Mouse (Mus musculus): Measurements from ENCODE around the gene Tssk2.

Gene Tssk2

GRCm38 (mm10) chr16:17911052-17911595 is 12.7 kb downstream of the Tssk2 start, which contains the start of gene Ess2:
Ess2 (minus strand) TSS chr16:17911348.
- peak; percentile 90 for DNase-seq (ENCODE audit: inconsistent ontology term)

GRCm38 (mm10) chr16:17914307-17915249 is 16.1 kb downstream of the Tssk2 start, which contains the start of gene Gsc2:
Gsc2 (minus strand) TSS chr16:17915059.
- no peak for DNase-seq (ENCODE audit: inconsistent ontology term)

- no peak for DNase-seq (ENCODE audit: inconsistent ontology term)
Measured at GRCm38 (mm10) chr16:17920586-17920985, 22.1 kb downstream of the Tssk2 start.

GRCm38 (mm10) chr16:17921325-17922162 is 23.1 kb downstream of the Tssk2 start:
- DNase-seq (ENCODE audit: inconsistent ontology term), result peak; percentile 95

- DNase-seq (ENCODE audit: inconsistent ontology term), result no peak
Measured at GRCm38 (mm10) chr16:17922163-17922538, 23.7 kb downstream of the Tssk2 start.

GRCm38 (mm10) chr16:17927351-17928082 is 29.1 kb downstream of the Tssk2 start:
- DNase-seq (ENCODE audit: inconsistent ontology term), result no peak

- peak; percentile 85 for DNase-seq (ENCODE audit: inconsistent ontology term)
Measured at GRCm38 (mm10) chr16:17928087-17928580, 29.7 kb downstream of the Tssk2 start, which contains the start of gene Slc25a1. Slc25a1 (minus strand) TSS chr16:17928219.

- peak; percentile 85 for DNase-seq (ENCODE audit: inconsistent ontology term)
Measured at GRCm38 (mm10) chr16:17928627-17929104, 30.2 kb downstream of the Tssk2 start.

- DNase-seq (ENCODE audit: inconsistent ontology term), result no peak
Measured at GRCm38 (mm10) chr16:17929211-17929610, 30.8 kb downstream of the Tssk2 start.

GRCm38 (mm10) chr16:17929631-17930030 is 31.2 kb downstream of the Tssk2 start:
- no peak for DNase-seq (ENCODE audit: inconsistent ontology term)

- no peak for DNase-seq (ENCODE audit: inconsistent ontology term)
Measured at GRCm38 (mm10) chr16:17931906-17932460, 33.5 kb downstream of the Tssk2 start.

GRCm38 (mm10) chr16:17933594-17934444 is 35.4 kb downstream of the Tssk2 start:
- no peak for DNase-seq (ENCODE audit: inconsistent ontology term)

- no peak for DNase-seq (ENCODE audit: inconsistent ontology term)
Measured at GRCm38 (mm10) chr16:17934445-17934910, 36.0 kb downstream of the Tssk2 start.

- DNase-seq (ENCODE audit: inconsistent ontology term), result no peak
Measured at GRCm38 (mm10) chr16:17936776-17937175, 38.3 kb downstream of the Tssk2 start.

GRCm38 (mm10) chr16:17938187-17938586 is 39.8 kb downstream of the Tssk2 start:
- DNase-seq (ENCODE audit: inconsistent ontology term), result no peak

- peak; percentile 58 for DNase-seq (ENCODE audit: inconsistent ontology term)
Measured at GRCm38 (mm10) chr16:17938821-17939220, 40.4 kb downstream of the Tssk2 start.

- no peak for DNase-seq (ENCODE audit: inconsistent ontology term)
Measured at GRCm38 (mm10) chr16:17939255-17939751, 40.9 kb downstream of the Tssk2 start.

- DNase-seq (ENCODE audit: inconsistent ontology term), result no peak
Measured at GRCm38 (mm10) chr16:17943466-17943865, 45.0 kb downstream of the Tssk2 start.

Data from Muller cell, postnatal 12 days (primary cell).